Mouse (Mus musculus): ENCODE results near the gene Wnt2b. TPM values are rescaled to one million over a fixed set of nuclear protein-coding genes. Genes with fewer than 3 reads are reported as not detected.

Wnt2b gene
- polyA plus RNA-seq, 1 experiment, result 0.25 TPM

GRCm38 (mm10) chr3:104905389-104905788 is 56.3 kb downstream of the Wnt2b start:
- DNase-seq (ENCODE audit: low read depth in 1 of 2, low spot score in 2 of 2), result no peak
- H3K27ac ChIP-seq (ENCODE audit: insufficient read depth, low read length), result no peak overlapping the region
- H3K36me3 ChIP-seq (ENCODE audit: control insufficient read depth, insufficient read depth, low read length), result peaks cover 1% of the 10 kb centered on the region; the same call in 1 of the 2 replicates
- no peak overlapping the region for H3K4me3 ChIP-seq (ENCODE audit: extremely low read depth, insufficient read depth, insufficient read length)
- no peak for TF ChIP-seq POLR2A (IDR thresholded peaks at IDR 0.05; ENCODE audit: low read depth, low read length)
- TF ChIP-seq CTCF (IDR thresholded peaks at IDR 0.05; ENCODE audit: extremely low read depth, insufficient read depth, insufficient read length, insufficient replicate concordance), result no peak
- no peaks in the 10 kb centered on the region for H3K4me1 ChIP-seq (ENCODE audit: control insufficient read depth, insufficient read depth, insufficient read length)
- WGBS, result 89% methylated on average over 4 of the region's 4 CpGs
- no peaks in the 10 kb centered on the region for H3K27me3 ChIP-seq (ENCODE audit: control insufficient read depth, insufficient read depth, low read length)

- TF ChIP-seq POLR2A (IDR thresholded peaks at IDR 0.05; ENCODE audit: low read depth, low read length), result no peak
- TF ChIP-seq CTCF (IDR thresholded peaks at IDR 0.05; ENCODE audit: extremely low read depth, insufficient read depth, insufficient read length, insufficient replicate concordance), result no peak
- H3K27me3 ChIP-seq (ENCODE audit: control insufficient read depth, insufficient read depth, low read length), result no peaks in the 10 kb centered on the region
- no peaks in the 10 kb centered on the region for H3K4me1 ChIP-seq (ENCODE audit: control insufficient read depth, insufficient read depth, insufficient read length)
- peaks cover 4% of the 10 kb centered on the region for H3K36me3 ChIP-seq (ENCODE audit: control insufficient read depth, insufficient read depth, low read length)
- no peak overlapping the region for H3K4me3 ChIP-seq (ENCODE audit: extremely low read depth, insufficient read depth, insufficient read length)
- WGBS, result 93% methylated on average over 4 of the region's 4 CpGs
- no peak overlapping the region for H3K27ac ChIP-seq (ENCODE audit: insufficient read depth, low read length)
- no peak for DNase-seq (ENCODE audit: low read depth in 1 of 2, low spot score in 2 of 2)
Observed at GRCm38 (mm10) chr3:104901154-104901553, 60.6 kb downstream of the Wnt2b start.

GRCm38 (mm10) chr3:104896141-104896540 is 65.6 kb downstream of the Wnt2b start:
- H3K4me3 ChIP-seq (ENCODE audit: extremely low read depth, insufficient read depth, insufficient read length), result no peak overlapping the region
- WGBS, result 91% methylated on average over 3 of the region's 3 CpGs
- no peak for DNase-seq (ENCODE audit: low read depth in 1 of 2, low spot score in 2 of 2)
- H3K4me1 ChIP-seq (ENCODE audit: control insufficient read depth, insufficient read depth, insufficient read length), result no peaks in the 10 kb centered on the region
- no peak overlapping the region for H3K27ac ChIP-seq (ENCODE audit: insufficient read depth, low read length)
- peaks cover 7% of the 10 kb centered on the region for H3K36me3 ChIP-seq (ENCODE audit: control insufficient read depth, insufficient read depth, low read length)
- no peaks in the 10 kb centered on the region for H3K27me3 ChIP-seq (ENCODE audit: control insufficient read depth, insufficient read depth, low read length)
- TF ChIP-seq CTCF (IDR thresholded peaks at IDR 0.05; ENCODE audit: extremely low read depth, insufficient read depth, insufficient read length, insufficient replicate concordance) (no peak), POLR2A (IDR thresholded peaks at IDR 0.05; ENCODE audit: low read depth, low read length) (no peak)

Other genes starting within 250 kb of the Wnt2b start
- 13.1 and 15.8 TPM in 2 replicates for gene Ppm1j, start 180.9 kb downstream of the Wnt2b start, polyA plus RNA-seq (2012; rRNA removed)
- gene Fam19a3, start 180.1 kb downstream of the Wnt2b start, polyA plus RNA-seq (2012; rRNA removed), result 0.21 and 0.23 TPM in 2 replicates
- 15.1 and 18.0 TPM in 2 replicates for gene Rhoc, start 173.5 kb downstream of the Wnt2b start, polyA plus RNA-seq (2012; rRNA removed)
- 13.5 and 15.1 TPM in 2 replicates for gene Mov10, start 143.4 kb downstream of the Wnt2b start, polyA plus RNA-seq (2012; rRNA removed)
- gene St7l, start 97.9 kb downstream of the Wnt2b start, polyA plus RNA-seq (2012; rRNA removed), result 4.5 and 5.3 TPM in 2 replicates
- 26.4 and 29.6 TPM in 2 replicates for gene Capza1, start 97.4 kb downstream of the Wnt2b start, polyA plus RNA-seq (2012; rRNA removed)
- gene Cttnbp2nl, start 91.2 kb upstream of the Wnt2b start, polyA plus RNA-seq (2012; rRNA removed), result 1.3 and 1.6 TPM in 2 replicates
- not detected in 2 replicates for gene 4930564D02Rik, start 104.9 kb upstream of the Wnt2b start, polyA plus RNA-seq (2012; rRNA removed)